Mouse (Mus musculus) macrophage (primary cell): ENCODE results near the gene Ypel3. TPM values are rescaled to one million over a fixed set of nuclear protein-coding genes. Genes with fewer than 3 reads are reported as not detected.
A peak's percentile ranks its signal among the peaks of the same experiment; 100 is the strongest.
"Not testable (repeated sequence)": the region's sequence is repeated elsewhere in the genome, so short reads cannot be mapped to it uniquely, and the experiment has no call there.

ENCODE experiments used
- H3K27ac ChIP-seq: fragments of 350-480 bp; formaldehyde crosslinking; 2 replicates; pipeline ENCODE4 v1.9.0; 2021
- H3K36me3 ChIP-seq: fragments of 350-480 bp; formaldehyde crosslinking; 2 replicates; pipeline ENCODE4 v1.9.0; 2021; ENCODE audit errors: inconsistent target
- H3K4me3 ChIP-seq: fragments of 350-480 bp; formaldehyde crosslinking; 2 replicates; pipeline ENCODE4 v1.9.0; 2021; ENCODE audit errors: inconsistent target
- H3K79me2 ChIP-seq: fragments of 350-480 bp; formaldehyde crosslinking; 2 replicates; pipeline ENCODE4 v1.9.0; 2021; ENCODE audit errors: inconsistent target
- WGBS: methylation state at CpG from one replicate; pipeline ENCODE4 v1.1.7; 2026; ENCODE audit warnings: inconsistent platforms; ENCODE audit not compliant: missing documents; 5-methylcytosine and 5-hydroxymethylcytosine counted together
- polyA plus RNA-seq: library from polyadenylated mRNA; stranded (reverse); fragments of 250-400 nt; gene quantifications from 3 replicates; pipeline ENCODE4 v1.2.4, GENCODE M21; 2018; ENCODE audit warnings: inconsistent platforms

Gene Ypel3
- polyA plus RNA-seq, 1 experiment from 2014 or later = 90.3 TPM

GRCm38 (mm10) chr7:126777476-126777875 lies 721 bp downstream of the Ypel3 start:
- H3K4me3 ChIP-seq = peak overlapping the region; percentile 56
- WGBS = 59% methylated on average over 10 of the region's 10 CpGs
- peak overlapping the region; percentile 43 for H3K27ac ChIP-seq
- 0 out of 2 replicates have a peak, but pooled peaks cover 10% of the 10 kb centered on the region for H3K36me3 ChIP-seq
- peaks cover 10% of the 10 kb centered on the region; the same call in 1 of the 2 replicates for H3K79me2 ChIP-seq

DNA sequence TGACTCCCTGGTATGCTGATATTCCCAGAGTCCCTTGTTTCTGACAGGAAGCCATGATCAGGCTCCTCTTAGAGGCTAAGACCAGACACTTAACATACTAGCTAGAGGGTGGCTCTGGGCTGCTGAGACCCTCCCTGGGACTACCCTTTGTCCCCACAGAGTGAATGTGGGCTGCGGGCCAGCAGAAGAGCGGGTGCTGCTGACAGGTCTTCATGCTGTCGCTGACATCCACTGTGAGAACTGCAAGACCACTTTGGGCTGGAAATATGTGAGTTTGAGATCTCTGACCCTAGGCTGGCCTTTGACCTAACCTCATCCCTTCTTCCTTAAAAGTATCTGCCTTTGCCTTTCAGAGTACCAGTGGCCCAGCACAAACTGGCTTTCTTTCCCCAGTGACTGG lies 1.4 kb downstream of the Ypel3 start:
- Histone ChIP-seq H3K27ac (no peak overlapping the region), H3K4me3 (no peak overlapping the region), H3K36me3 (0 out of 2 replicates have a peak, but pooled peaks cover 10% of the 10 kb centered on the region), H3K79me2 (peaks cover 10% of the 10 kb centered on the region; the same call in 1 of the 2 replicates)
- WGBS = 97% methylated on average over 3 of the region's 3 CpGs

DNA sequence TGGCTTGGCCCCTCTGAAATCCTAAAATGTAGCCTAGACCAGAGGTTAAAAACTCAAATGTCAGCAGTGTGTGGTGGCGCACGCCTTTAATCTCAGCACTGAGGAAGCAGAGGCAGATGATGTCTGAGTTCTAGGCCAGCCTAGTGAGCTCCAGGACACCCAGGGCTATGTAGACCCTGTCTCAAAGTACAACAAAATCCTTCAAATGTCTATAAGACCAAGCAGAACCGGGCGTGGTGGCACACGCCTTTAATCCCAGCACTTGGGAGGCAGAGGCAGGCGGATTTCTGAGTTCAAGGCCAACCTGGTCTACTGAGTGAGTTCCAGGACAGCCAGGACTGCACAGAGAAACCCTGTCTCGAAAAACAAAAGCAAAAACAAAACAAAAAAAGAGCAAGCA lies 2.3 kb downstream of the Ypel3 start:
- not testable (repeated sequence) for H3K4me3 ChIP-seq, H3K79me2 ChIP-seq, H3K36me3 ChIP-seq, H3K27ac ChIP-seq
- WGBS = 95% methylated on average over 7 of the region's 7 CpGs

DNA sequence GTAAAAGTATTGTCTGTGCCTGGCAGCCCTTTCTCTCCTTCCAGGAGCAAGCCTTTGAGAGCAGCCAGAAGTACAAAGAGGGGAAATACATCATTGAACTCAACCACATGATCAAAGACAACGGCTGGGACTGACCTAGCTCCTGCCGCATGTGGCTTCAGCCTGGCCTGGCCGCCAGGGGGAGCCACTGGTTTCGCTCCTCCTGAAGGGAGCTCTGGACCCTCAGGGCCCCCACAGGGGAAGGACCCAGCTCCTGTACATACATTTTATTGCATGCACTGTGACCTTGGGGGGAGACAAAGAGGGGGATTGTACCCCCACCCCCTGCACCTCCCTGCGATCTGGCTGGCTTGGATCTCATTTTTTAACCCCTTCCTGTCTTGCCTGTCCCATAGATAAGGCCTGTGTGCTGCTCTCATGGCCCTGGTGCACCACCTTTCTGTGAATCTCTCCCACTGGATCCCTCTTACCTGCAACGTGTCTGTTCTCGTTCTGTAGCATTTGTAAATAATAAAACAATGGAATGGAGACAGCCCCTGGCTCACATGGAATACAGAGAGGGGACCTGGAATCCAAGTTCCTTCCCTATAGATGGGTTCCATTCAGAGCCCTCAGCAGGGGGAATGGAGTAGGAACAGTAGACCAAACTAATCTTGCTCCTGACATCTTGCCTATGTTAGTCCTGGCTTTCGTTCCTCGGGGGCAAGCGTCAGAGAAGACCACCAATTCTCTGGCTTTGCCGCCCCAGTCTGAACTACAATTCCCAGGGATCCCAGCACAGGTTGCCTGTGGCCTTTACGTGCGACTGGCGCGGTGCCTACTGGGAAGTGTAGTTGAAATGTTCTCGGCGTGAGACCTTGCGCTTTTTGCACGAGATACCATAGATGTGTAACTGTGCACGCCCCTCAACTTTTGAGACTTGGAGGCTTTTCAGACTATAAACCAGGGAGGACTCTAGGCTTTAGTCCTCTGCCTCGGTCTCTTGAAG lies 3.5 kb downstream of the Ypel3 start:
- Histone ChIP-seq H3K27ac (peak overlapping the region; percentile 1; the same call in 1 of the 2 replicates), H3K4me3 (no peak overlapping the region), H3K36me3 (peaks cover 20% of the 10 kb centered on the region), H3K79me2 (peaks cover 10% of the 10 kb centered on the region; the same call in 1 of the 2 replicates)
- WGBS = 6% methylated on average over 21 of the region's 21 CpGs

DNA sequence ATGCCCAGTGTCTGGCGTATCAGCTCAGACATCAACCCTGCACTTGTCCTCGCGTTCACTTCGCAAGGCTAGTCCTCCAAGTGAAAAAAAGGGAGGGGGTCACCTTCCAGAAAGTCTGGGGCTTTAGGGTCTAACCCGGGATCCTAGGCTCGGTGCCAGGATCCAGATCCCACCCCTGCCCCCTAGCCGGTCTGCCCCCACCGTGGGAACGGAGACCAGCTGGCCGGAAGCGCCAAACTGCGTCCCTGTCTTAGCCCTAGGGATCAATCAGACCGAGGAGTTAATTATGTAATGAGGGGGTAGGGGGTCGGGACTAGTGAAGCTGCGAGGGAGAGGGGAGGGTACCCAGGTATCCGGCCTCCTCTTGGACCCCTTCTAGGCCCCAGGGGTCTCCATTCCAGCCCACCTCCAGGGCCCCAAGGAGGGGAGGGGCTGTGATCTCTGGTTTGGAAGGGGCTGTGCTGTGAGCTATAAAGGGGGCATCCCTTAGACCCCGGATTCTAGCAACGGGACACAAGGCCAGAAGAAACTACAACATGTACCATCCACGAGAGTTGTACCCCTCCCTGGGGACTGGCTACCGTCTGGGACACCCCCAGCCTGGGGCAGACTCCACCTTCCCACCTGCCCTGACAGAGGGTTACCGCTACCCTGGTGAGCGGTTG lies 4.3 kb downstream of the Ypel3 start, which contains the start of gene Tbx6:
Gene Tbx6 (plus strand): TSS at position 513 of the 665 bp plus-strand sequence.
- Histone ChIP-seq H3K4me3 (no peak within 1 kb of the TSS), H3K79me2 (peaks cover 10% of the 10 kb centered on the region; the same call in 1 of the 2 replicates), H3K27ac (no peak within 1 kb of the TSS), H3K36me3 (peaks cover 28% of the 10 kb centered on the region)
- 40% methylated on average over 22 of the region's 22 CpGs for WGBS

- Histone ChIP-seq H3K36me3 (peaks cover 35% of the 10 kb centered on the region), H3K79me2 (peaks cover 10% of the 10 kb centered on the region; the same call in 1 of the 2 replicates), H3K4me3 (no peak overlapping the region), H3K27ac (no peak overlapping the region)
- WGBS = 88% methylated on average over 11 of the region's 11 CpGs
Observed at GRCm38 (mm10) chr7:126781661-126782370, 5.1 kb downstream of the Ypel3 start.

DNA sequence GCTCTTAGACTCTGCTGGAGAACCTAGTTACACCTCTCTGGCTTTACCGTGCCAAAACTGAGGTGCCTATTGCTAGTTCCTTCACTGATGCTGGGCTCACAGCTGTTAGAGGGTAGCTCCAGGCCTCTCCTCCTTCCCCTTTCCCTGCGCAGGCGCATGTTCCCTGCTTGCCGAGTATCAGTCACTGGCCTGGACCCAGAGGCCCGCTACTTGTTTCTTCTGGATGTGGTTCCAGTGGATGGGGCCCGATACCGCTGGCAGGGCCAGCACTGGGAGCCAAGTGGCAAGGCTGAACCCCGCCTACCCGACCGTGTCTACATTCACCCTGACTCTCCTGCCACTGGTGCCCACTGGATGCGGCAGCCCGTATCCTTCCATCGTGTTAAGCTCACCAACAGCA lies 5.9 kb downstream of the Ypel3 start:
- H3K36me3 ChIP-seq = peaks cover 44% of the 10 kb centered on the region
- no peak overlapping the region for H3K27ac ChIP-seq
- 84% methylated on average over 12 of the region's 13 CpGs for WGBS

GRCm38 (mm10) chr7:126784469-126784868 lies 7.7 kb downstream of the Ypel3 start:
- Histone ChIP-seq H3K4me3 (no peak overlapping the region), H3K36me3 (peaks cover 52% of the 10 kb centered on the region), H3K79me2 (peaks cover 13% of the 10 kb centered on the region), H3K27ac (no peak overlapping the region)
- WGBS = 81% methylated on average over 6 of the region's 7 CpGs

More for the DNA sequence above, 5.9 kb downstream of the Ypel3 start:
- Histone ChIP-seq H3K79me2 (peaks cover 2% of the 10 kb centered on the region; the same call in 1 of the 2 replicates), H3K4me3 (no peak overlapping the region)

- Histone ChIP-seq H3K27ac (no peak overlapping the region), H3K4me3 (no peak overlapping the region), H3K36me3 (peaks cover 58% of the 10 kb centered on the region), H3K79me2 (peaks cover 19% of the 10 kb centered on the region)
- 95% methylated on average over 4 of the region's 4 CpGs for WGBS
Observed at GRCm38 (mm10) chr7:126785056-126785455, 8.3 kb downstream of the Ypel3 start.

DNA sequence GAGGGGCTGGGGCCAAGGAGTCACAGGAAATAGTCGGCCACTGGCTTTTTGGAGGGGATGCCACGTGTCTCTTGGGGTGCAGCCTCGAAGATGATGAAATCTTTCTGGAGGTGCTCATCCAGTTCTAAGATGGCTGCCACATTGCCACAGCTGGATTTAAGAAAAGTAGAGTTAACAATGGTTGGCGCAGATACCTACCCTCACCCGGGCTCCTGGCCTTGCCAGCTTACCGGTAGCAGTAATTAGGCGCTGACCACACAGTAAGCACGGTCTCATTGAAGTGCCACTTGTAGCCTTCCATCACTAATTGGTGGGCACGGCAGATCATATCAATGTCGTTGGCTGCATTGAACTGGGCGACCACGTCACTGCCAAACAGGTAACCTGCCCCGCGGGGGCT lies 9.4 kb downstream of the Ypel3 start:
- WGBS = 85% methylated on average over 14 of the region's 14 CpGs
- peaks cover 61% of the 10 kb centered on the region for H3K36me3 ChIP-seq
- no peak overlapping the region for H3K27ac ChIP-seq
- H3K79me2 ChIP-seq = peaks cover 29% of the 10 kb centered on the region
- no peak overlapping the region for H3K4me3 ChIP-seq

DNA sequence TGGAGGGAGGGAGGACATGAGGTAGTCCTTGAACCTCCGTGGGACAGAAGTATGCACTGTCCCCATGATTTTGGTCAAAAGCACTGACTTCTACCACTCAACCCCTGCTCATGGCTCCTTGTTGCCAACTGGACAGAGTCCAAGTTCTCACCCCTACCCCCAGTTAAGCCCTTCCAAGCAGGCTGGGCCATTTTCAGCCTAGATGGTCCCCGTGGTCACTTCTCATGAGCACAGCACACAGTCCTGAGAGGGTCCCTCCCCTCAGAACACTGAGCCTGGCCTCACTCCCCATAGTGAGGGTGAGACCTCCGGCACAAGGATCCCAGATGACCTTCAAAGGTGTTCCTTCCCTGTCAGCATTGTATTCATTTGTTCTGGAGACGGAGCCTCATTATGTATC lies 12.4 kb downstream of the Ypel3 start:
- WGBS = 94% methylated on average over 2 of the region's 4 CpGs
- Histone ChIP-seq H3K79me2 (peaks cover 37% of the 10 kb centered on the region), H3K27ac (no peak overlapping the region), H3K4me3 (no peak overlapping the region), H3K36me3 (peaks cover 61% of the 10 kb centered on the region)

GRCm38 (mm10) chr7:126791851-126792720 lies 15.3 kb downstream of the Ypel3 start, which contains the start of gene Ppp4c:
TSS of gene Ppp4c (minus strand) at chr7:126792496.
- Histone ChIP-seq H3K27ac (peak within 1 kb of the TSS; percentile 61), H3K4me3 (peak within 1 kb of the TSS; percentile 62), H3K36me3 (peaks cover 56% of the 10 kb centered on the region), H3K79me2 (peaks cover 55% of the 10 kb centered on the region)
- WGBS = 2% methylated on average over 54 of the region's 83 CpGs

- H3K4me3 ChIP-seq = peak overlapping the region; percentile 62
- H3K27ac ChIP-seq = peak overlapping the region; percentile 61
- H3K79me2 ChIP-seq = peaks cover 63% of the 10 kb centered on the region
- H3K36me3 ChIP-seq = peaks cover 51% of the 10 kb centered on the region
- WGBS = 41% methylated on average over 11 of the region's 11 CpGs
Observed at GRCm38 (mm10) chr7:126792721-126793443, 16.1 kb downstream of the Ypel3 start.
